Comparison of ENCODE assay signal across 8 mouse cellular contexts in the genomic region with DNA sequence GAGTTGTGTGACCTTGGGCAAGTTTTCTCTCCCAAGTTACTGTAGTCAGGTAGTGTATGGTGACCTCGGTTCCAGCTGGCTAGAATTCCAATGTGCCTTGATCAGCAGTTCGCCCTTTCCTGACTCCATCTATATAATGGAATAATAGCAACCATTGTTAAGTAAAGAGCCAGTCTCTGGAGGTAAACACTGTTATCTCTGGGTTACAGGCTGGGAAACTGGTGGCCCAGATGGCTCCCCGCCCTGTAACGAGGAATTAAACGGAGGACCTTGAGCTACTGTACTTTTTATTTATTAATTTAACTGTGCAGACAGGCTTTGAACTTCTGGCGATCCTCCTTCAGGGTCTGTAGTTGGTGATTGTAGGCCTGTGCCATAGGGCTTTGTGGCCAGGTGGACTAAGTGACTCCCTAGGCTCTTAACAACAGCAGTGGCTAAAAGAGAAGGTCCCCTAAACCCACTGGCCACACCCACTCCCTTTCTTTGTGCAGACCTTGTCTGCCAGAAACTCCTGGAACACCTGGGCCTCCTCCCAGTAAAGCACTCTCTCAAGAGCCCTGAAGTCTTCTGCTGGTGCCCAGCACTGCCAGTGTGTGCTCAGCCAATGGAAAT. TPM values are rescaled to one million over a fixed set of nuclear protein-coding genes. Genes with fewer than 3 reads are reported as not detected.
DNase-seq lines count a peak whose midpoint lies in the region; ATAC-seq and TF ChIP-seq lines count a peak whose summit lies in the region.

No protein-coding gene starts in this region.

- no peak for TF ChIP-seq POLR2A in embryonic fibroblast, embryonic 13.5 days (IDR thresholded peaks at IDR 0.05; ENCODE audit: low read depth, low read length)

- H3K9ac ChIP-seq in hindbrain, postnatal 0 days (replicated peaks; ENCODE audit: low read length) = peak overlapping the region; percentile 83; the same call in 1 of the 2 replicates
- H3K9ac ChIP-seq in stomach, embryonic 16.5 days (ENCODE audit: low read length) = peak overlapping the region; percentile 90

- H3K4me1 ChIP-seq in embryonic fibroblast, embryonic 13.5 days (ENCODE audit: control insufficient read depth, insufficient read depth, low read length) = no peaks in the 10 kb centered on the region
- peaks cover 22% of the 10 kb centered on the region for H3K4me1 ChIP-seq in hindbrain, postnatal 0 days (ENCODE audit: insufficient read depth, low read length)
- H3K4me1 ChIP-seq in stomach, embryonic 16.5 days (ENCODE audit: control insufficient read depth, insufficient read depth, low read length) = peaks cover 40% of the 10 kb centered on the region

- H3K9me3 ChIP-seq in hindbrain, postnatal 0 days (ENCODE audit: low read length) = no peaks in the 10 kb centered on the region
- H3K9me3 ChIP-seq in stomach, embryonic 16.5 days (replicated peaks; ENCODE audit: control insufficient read depth, low read length) = no peaks in the 10 kb centered on the region

- peak overlapping the region; percentile 61 for H3K4me3 ChIP-seq in embryonic fibroblast, embryonic 13.5 days (ENCODE audit: insufficient read depth, low read length)
- peak overlapping the region; percentile 82 for H3K4me3 ChIP-seq in hindbrain, postnatal 0 days (ENCODE audit: low read length)
- peak overlapping the region; percentile 64 for H3K4me3 ChIP-seq in stomach, embryonic 16.5 days (replicated peaks; ENCODE audit: low read length)

- no peaks in the 10 kb centered on the region for H3K27me3 ChIP-seq in hindbrain, postnatal 0 days (ENCODE audit: insufficient read depth, low read length)
- H3K27me3 ChIP-seq in stomach, embryonic 16.5 days (ENCODE audit: control insufficient read depth, insufficient read depth, low read length) = no peaks in the 10 kb centered on the region

- ATAC-seq in hindbrain, postnatal 0 days = no peak
- peak; percentile 8 for ATAC-seq in stomach, embryonic 16.5 days (ENCODE audit: insufficient read depth, low FRiP score)

- H3K4me2 ChIP-seq in hindbrain, postnatal 0 days (ENCODE audit: low read depth, low read length) = peak overlapping the region; percentile 72
- peak overlapping the region; percentile 88 for H3K4me2 ChIP-seq in stomach, embryonic 16.5 days (ENCODE audit: low read depth, low read length)

- TF ChIP-seq CTCF in embryonic fibroblast, embryonic 13.5 days (IDR thresholded peaks at IDR 0.05; ENCODE audit: borderline replicate concordance, insufficient read depth, low read length) = no peak
- TF ChIP-seq CTCF in hindbrain, postnatal 0 days (IDR thresholded peaks at IDR 0.05; ENCODE audit: low read depth) = no peak

- 43% methylated on average over 6 of the region's 6 CpGs for WGBS in hindbrain, postnatal 0 days
- whole genome bisulfite sequencing in stomach, embryonic 16.5 days = 30% methylated on average over 6 of the region's 6 CpGs

- H3K36me3 ChIP-seq in hindbrain, postnatal 0 days (ENCODE audit: insufficient read depth, low read length) = no peaks in the 10 kb centered on the region
- H3K36me3 ChIP-seq in stomach, embryonic 16.5 days (ENCODE audit: control insufficient read depth, insufficient read depth, low read length) = peaks cover 6% of the 10 kb centered on the region; the same call in 1 of the 2 replicates

- peak overlapping the region; percentile 60 for H3K27ac ChIP-seq in embryonic fibroblast, embryonic 13.5 days (ENCODE audit: insufficient read depth, low read length)
- peak overlapping the region; percentile 94 for H3K27ac ChIP-seq in hindbrain, postnatal 0 days
- peak overlapping the region; percentile 99 for H3K27ac ChIP-seq in stomach, embryonic 16.5 days (ENCODE audit: low read length)

- DNase-seq in spleen, adult 12 weeks (ENCODE audit: low spot score) = peak; percentile 68
- DNase-seq in spleen, adult 18-20 months = no peak
- DNase-seq in hindbrain, postnatal 0 days (ENCODE audit: low spot score) = no peak
- peak; percentile 13 for DNase-seq in lung, postnatal 14 days
- DNase-seq in frontal cortex, postnatal 36 days (ENCODE audit: low spot score in 2 of 2) = no peak
- no peak for DNase-seq in left cerebral cortex, adult 18-20 months (ENCODE audit: low spot score in 2 of 2)

RNA-seq across cellular contexts. Expression of a gene that starts 0.8 kb away (rescaled TPM):
- 93.1 and 93.7 TPM in 2 replicates for polyA plus RNA-seq in embryonic fibroblast, embryonic 13.5 days (2011; ENCODE audit: insufficient read length, low read depth, missing spikeins)
- total RNA-seq in hindbrain, postnatal 0 days (2014; rRNA removed) = 20.4 and 24.4 TPM in 2 replicates
- 83.8 and 86.5 TPM in 2 replicates for polyA plus RNA-seq in hindbrain, postnatal 0 days (2015; fragmentation: Nextera tagmentation; extraction: Ambion mirVana)
- 85.6 and 93.5 TPM in 2 replicates for polyA plus RNA-seq in stomach, embryonic 16.5 days (2015; fragmentation: Nextera tagmentation; extraction: Ambion mirVana)
- total RNA-seq in left cerebral cortex, adult 18-20 months (2021) = 10 to 100 TPM; 60.4 to 62.3 TPM

RNA-seq across cellular contexts. Expression of a gene that starts 0.9 kb away (rescaled TPM):
- 12.4 and 14.1 TPM in 2 replicates for polyA plus RNA-seq in embryonic fibroblast, embryonic 13.5 days (2011; ENCODE audit: insufficient read length, low read depth, missing spikeins)
- total RNA-seq in hindbrain, postnatal 0 days (2014; rRNA removed) = 54.0 and 65.7 TPM in 2 replicates
- polyA plus RNA-seq in hindbrain, postnatal 0 days (2015; fragmentation: Nextera tagmentation; extraction: Ambion mirVana) = 8.7 and 9.1 TPM in 2 replicates
- 3.6 and 4.7 TPM in 2 replicates for polyA plus RNA-seq in stomach, embryonic 16.5 days (2015; fragmentation: Nextera tagmentation; extraction: Ambion mirVana)
- 10 to 100 TPM; 26.3 to 29.2 TPM for total RNA-seq in left cerebral cortex, adult 18-20 months (2021)

Comparison
In these comparisons a context has a peak if more than half of its experiments do, and no peak if none do; other contexts are left out.
1. DNase-seq: peak in spleen, adult 12 weeks (single experiment) and lung, postnatal 14 days (single experiment); none in spleen, adult 18-20 months (0 of 2), hindbrain, postnatal 0 days (single experiment), frontal cortex, postnatal 36 days (0 of 2) and left cerebral cortex, adult 18-20 months (0 of 2).
2. Peak in every context shown above with its lines, with median percentiles within 50 percentile points of each other: H3K27ac ChIP-seq and H3K4me3 ChIP-seq.